Mouse (Mus musculus): ENCODE data around the gene Cfap299. TPM values are rescaled to one million over a fixed set of nuclear protein-coding genes. Genes with fewer than 3 reads are reported as not detected.

Cfap299 gene
- polyA plus RNA-seq, 1 experiment from 2014 or later, result not detected

DNA sequence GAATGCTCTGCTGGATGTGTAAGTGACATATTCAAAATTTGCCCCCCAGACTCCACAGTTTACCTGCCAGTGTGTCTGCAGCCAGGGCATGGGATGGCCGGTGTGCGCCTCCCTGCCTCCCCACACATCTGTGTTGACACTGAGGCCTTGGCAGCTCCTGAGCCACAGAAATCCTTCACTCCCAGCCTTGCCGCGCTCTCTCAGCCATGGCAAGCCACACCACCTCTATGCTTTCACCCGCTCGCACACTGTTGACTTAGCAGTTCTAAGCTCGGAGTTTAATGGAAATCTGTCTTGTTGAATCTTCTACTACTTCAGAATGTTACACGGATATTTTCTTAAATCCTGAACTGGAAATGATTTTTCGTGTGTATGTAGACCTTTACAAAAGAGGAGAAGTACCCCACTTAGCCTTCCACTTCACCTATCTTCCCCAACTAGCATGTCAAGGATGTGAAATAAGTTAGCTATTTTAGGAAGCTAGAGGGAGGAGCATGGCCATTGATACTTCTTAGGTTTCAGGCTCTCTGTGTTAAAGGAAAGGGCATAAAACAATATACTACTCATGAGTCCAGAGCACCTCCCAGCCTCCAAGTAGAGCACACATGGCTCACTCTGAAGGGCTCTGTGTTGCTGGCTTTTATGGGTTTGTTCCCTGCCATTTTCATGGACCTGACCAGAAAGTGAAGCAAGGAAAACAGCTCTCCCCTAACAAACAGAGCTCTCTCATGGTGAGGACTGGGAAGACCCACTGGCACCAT is 87.5 kb downstream of the Cfap299 start:
- Histone ChIP-seq H3K27me3 (ENCODE audit: control insufficient read depth, insufficient read depth, low read length) (no peaks in the 10 kb centered on the region), H3K9ac (ENCODE audit: low read depth, low read length) (no peak overlapping the region), H3K9me3 (replicated peaks; ENCODE audit: control insufficient read depth, low read length) (no peaks in the 10 kb centered on the region), H3K4me1 (ENCODE audit: control insufficient read depth, insufficient read depth, low read length) (no peaks in the 10 kb centered on the region), H3K27ac (ENCODE audit: low read depth, low read length) (no peak overlapping the region), H3K4me2 (no peak overlapping the region), H3K36me3 (ENCODE audit: control insufficient read depth, insufficient read depth, low read length) (no peaks in the 10 kb centered on the region), H3K4me3 (ENCODE audit: low read depth, low read length) (no peak overlapping the region)
- WGBS (ENCODE audit: insufficient replicate concordance), result 68% methylated on average over 9 of the region's 9 CpGs
- no peak for ATAC-seq (replicated peaks; ENCODE audit: insufficient number of reproducible peaks, low FRiP score, low TSS enrichment)

GRCm38 (mm10) chr5:98424965-98425364 is 95.9 kb downstream of the Cfap299 start:
- Histone ChIP-seq H3K4me2 (no peak overlapping the region), H3K36me3 (ENCODE audit: control insufficient read depth, insufficient read depth, low read length) (no peaks in the 10 kb centered on the region), H3K27me3 (ENCODE audit: control insufficient read depth, insufficient read depth, low read length) (no peaks in the 10 kb centered on the region), H3K27ac (ENCODE audit: low read depth, low read length) (no peak overlapping the region), H3K4me1 (ENCODE audit: control insufficient read depth, insufficient read depth, low read length) (no peaks in the 10 kb centered on the region), H3K4me3 (ENCODE audit: low read depth, low read length) (no peak overlapping the region), H3K9ac (ENCODE audit: low read depth, low read length) (no peak overlapping the region), H3K9me3 (replicated peaks; ENCODE audit: control insufficient read depth, low read length) (no peaks in the 10 kb centered on the region)
- no peak for ATAC-seq (replicated peaks; ENCODE audit: insufficient number of reproducible peaks, low FRiP score, low TSS enrichment)
- WGBS (ENCODE audit: insufficient replicate concordance), result 56% methylated on average over 1 of the region's 1 CpGs

DNA sequence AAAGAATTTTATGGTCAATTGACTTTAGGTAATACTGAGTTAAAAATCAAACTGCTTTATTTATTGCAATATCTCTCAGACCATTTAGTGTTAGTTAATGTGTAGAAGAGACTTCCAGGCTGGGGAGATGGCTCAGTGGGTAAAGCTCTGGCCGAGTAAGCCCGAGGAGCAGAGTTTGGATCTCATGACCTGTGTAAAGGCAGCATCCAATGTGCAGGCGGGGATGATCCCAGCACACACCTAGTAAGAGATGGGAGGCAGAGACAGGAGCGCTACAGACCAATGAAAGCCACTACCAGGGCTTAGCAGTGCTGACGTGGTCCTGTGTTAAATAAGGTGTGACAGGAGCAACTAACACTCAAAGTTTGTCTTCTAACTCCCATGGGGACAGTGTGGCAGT is 97.0 kb downstream of the Cfap299 start:
- Histone ChIP-seq H3K9ac (ENCODE audit: low read depth, low read length) (no peak overlapping the region), H3K36me3 (ENCODE audit: control insufficient read depth, insufficient read depth, low read length) (no peaks in the 10 kb centered on the region), H3K4me1 (ENCODE audit: control insufficient read depth, insufficient read depth, low read length) (no peaks in the 10 kb centered on the region), H3K9me3 (replicated peaks; ENCODE audit: control insufficient read depth, low read length) (no peaks in the 10 kb centered on the region), H3K4me2 (no peak overlapping the region), H3K27ac (ENCODE audit: low read depth, low read length) (no peak overlapping the region), H3K4me3 (ENCODE audit: low read depth, low read length) (no peak overlapping the region), H3K27me3 (ENCODE audit: control insufficient read depth, insufficient read depth, low read length) (no peaks in the 10 kb centered on the region)
- no peak for ATAC-seq (replicated peaks; ENCODE audit: insufficient number of reproducible peaks, low FRiP score, low TSS enrichment)
- WGBS (ENCODE audit: insufficient replicate concordance), result 86% methylated on average over 5 of the region's 5 CpGs

DNA sequence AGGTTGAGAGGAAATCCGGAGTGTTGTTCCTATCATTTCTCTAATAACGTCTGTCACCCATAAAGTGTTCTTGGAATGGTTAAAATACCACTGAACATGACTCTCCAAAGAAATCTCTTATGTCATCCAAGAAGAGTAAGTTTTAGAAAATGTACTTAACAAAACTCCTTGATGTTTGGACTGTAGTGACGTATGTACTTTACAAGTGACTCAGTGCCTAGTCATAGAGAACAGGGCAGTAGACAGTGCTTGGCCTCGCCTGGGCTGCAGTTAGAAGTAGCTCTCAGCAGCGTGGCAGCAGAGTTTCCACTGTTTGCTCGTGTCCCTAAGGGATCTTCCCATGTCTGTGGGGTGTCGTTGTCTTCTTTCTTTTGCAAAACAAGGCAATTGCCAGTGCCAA is 101.0 kb downstream of the Cfap299 start:
- H3K27ac ChIP-seq (ENCODE audit: low read depth, low read length), result no peak overlapping the region
- no peaks in the 10 kb centered on the region for H3K36me3 ChIP-seq (ENCODE audit: control insufficient read depth, insufficient read depth, low read length)
- no peaks in the 10 kb centered on the region for H3K9me3 ChIP-seq (replicated peaks; ENCODE audit: control insufficient read depth, low read length)
- H3K4me3 ChIP-seq (ENCODE audit: low read depth, low read length), result no peak overlapping the region
- H3K4me1 ChIP-seq (ENCODE audit: control insufficient read depth, insufficient read depth, low read length), result no peaks in the 10 kb centered on the region
- no peak overlapping the region for H3K4me2 ChIP-seq
- 69% methylated on average over 7 of the region's 7 CpGs for WGBS (ENCODE audit: insufficient replicate concordance)
- ATAC-seq (replicated peaks; ENCODE audit: insufficient number of reproducible peaks, low FRiP score, low TSS enrichment), result no peak
- H3K27me3 ChIP-seq (ENCODE audit: control insufficient read depth, insufficient read depth, low read length), result no peaks in the 10 kb centered on the region
- no peak overlapping the region for H3K9ac ChIP-seq (ENCODE audit: low read depth, low read length)

DNA sequence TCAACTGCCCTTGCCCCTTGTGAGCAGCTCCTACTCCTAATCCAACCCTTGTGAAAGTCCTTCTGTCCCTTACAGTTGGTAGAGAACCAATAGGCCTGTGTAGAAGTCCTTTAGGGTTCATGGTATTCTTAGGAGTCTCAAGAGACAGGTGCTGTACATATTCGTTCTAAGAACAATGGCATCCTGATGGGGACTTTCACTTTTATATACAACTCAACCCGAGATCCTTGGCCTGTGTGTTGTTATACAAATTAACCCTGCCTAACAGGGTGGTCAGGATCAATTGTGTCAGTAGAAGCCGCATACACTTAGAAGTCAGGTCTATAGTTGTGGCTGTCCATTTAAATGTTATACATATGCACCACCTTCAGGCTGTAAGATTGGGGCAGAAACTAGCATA is 109.6 kb downstream of the Cfap299 start:
- Histone ChIP-seq H3K9ac (ENCODE audit: low read depth, low read length) (no peak overlapping the region), H3K9me3 (replicated peaks; ENCODE audit: control insufficient read depth, low read length) (no peaks in the 10 kb centered on the region), H3K36me3 (ENCODE audit: control insufficient read depth, insufficient read depth, low read length) (no peaks in the 10 kb centered on the region), H3K27ac (ENCODE audit: low read depth, low read length) (no peak overlapping the region), H3K4me3 (ENCODE audit: low read depth, low read length) (no peak overlapping the region), H3K27me3 (ENCODE audit: control insufficient read depth, insufficient read depth, low read length) (no peaks in the 10 kb centered on the region), H3K4me2 (no peak overlapping the region), H3K4me1 (ENCODE audit: control insufficient read depth, insufficient read depth, low read length) (no peaks in the 10 kb centered on the region)
- 67% methylated on average over 3 of the region's 3 CpGs for WGBS (ENCODE audit: insufficient replicate concordance)
- no peak for ATAC-seq (replicated peaks; ENCODE audit: insufficient number of reproducible peaks, low FRiP score, low TSS enrichment)

DNA sequence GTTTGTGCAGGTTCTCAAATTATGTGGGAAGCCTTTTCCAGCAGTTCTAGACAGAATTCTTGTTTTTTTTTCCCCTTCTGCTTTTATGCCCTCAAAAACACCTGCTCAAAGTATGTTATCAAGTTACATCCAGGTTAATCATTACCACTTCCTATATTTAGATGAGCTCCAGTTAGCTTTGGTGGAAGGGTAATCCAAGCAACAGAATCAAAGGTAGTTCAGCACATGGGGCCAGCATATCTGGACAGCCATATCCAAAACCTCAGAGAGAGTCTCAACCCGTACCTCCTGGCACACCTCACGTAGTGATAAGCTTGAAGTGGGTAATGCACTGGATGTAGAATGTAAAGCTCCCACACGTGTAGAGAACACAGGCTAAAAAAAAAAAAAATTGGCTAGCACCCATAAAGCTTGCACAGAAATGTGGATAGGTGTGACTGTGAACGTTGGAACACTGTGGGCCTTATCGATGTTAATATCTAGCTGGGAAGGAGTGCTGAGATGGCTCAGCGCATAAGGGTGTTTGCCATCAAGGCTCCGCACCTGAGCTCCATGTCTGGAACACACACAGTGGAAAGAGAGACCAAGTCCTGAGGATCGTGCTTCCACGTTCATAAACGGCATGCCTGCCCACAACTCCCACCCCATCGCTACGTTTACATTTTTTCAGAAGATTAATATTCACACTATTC is 117.8 kb downstream of the Cfap299 start:
- Histone ChIP-seq H3K4me3 (ENCODE audit: low read depth, low read length) (no peak overlapping the region), H3K4me2 (no peak overlapping the region), H3K4me1 (ENCODE audit: control insufficient read depth, insufficient read depth, low read length) (no peaks in the 10 kb centered on the region), H3K27ac (ENCODE audit: low read depth, low read length) (no peak overlapping the region), H3K9ac (ENCODE audit: low read depth, low read length) (no peak overlapping the region), H3K27me3 (ENCODE audit: control insufficient read depth, insufficient read depth, low read length) (no peaks in the 10 kb centered on the region), H3K36me3 (ENCODE audit: control insufficient read depth, insufficient read depth, low read length) (no peaks in the 10 kb centered on the region), H3K9me3 (replicated peaks; ENCODE audit: control insufficient read depth, low read length) (no peaks in the 10 kb centered on the region)
- no peak for ATAC-seq (replicated peaks; ENCODE audit: insufficient number of reproducible peaks, low FRiP score, low TSS enrichment)
- WGBS (ENCODE audit: insufficient replicate concordance), result 85% methylated on average over 12 of the region's 12 CpGs

GRCm38 (mm10) chr5:98449873-98450272 is 120.8 kb downstream of the Cfap299 start:
- Histone ChIP-seq H3K9me3 (replicated peaks; ENCODE audit: control insufficient read depth, low read length) (no peaks in the 10 kb centered on the region), H3K4me1 (ENCODE audit: control insufficient read depth, insufficient read depth, low read length) (no peaks in the 10 kb centered on the region), H3K36me3 (ENCODE audit: control insufficient read depth, insufficient read depth, low read length) (no peaks in the 10 kb centered on the region), H3K27ac (ENCODE audit: low read depth, low read length) (no peak overlapping the region), H3K4me2 (no peak overlapping the region), H3K27me3 (ENCODE audit: control insufficient read depth, insufficient read depth, low read length) (no peaks in the 10 kb centered on the region), H3K9ac (ENCODE audit: low read depth, low read length) (no peak overlapping the region), H3K4me3 (ENCODE audit: low read depth, low read length) (no peak overlapping the region)
- ATAC-seq (replicated peaks; ENCODE audit: insufficient number of reproducible peaks, low FRiP score, low TSS enrichment), result no peak
- WGBS (ENCODE audit: insufficient replicate concordance), result 78% methylated on average over 2 of the region's 2 CpGs

- WGBS (ENCODE audit: insufficient replicate concordance), result 71% methylated on average over 4 of the region's 4 CpGs
- Histone ChIP-seq H3K4me2 (no peak overlapping the region), H3K9me3 (replicated peaks; ENCODE audit: control insufficient read depth, low read length) (no peaks in the 10 kb centered on the region), H3K4me1 (ENCODE audit: control insufficient read depth, insufficient read depth, low read length) (no peaks in the 10 kb centered on the region), H3K36me3 (ENCODE audit: control insufficient read depth, insufficient read depth, low read length) (no peaks in the 10 kb centered on the region), H3K9ac (ENCODE audit: low read depth, low read length) (no peak overlapping the region), H3K27ac (ENCODE audit: low read depth, low read length) (no peak overlapping the region), H3K4me3 (ENCODE audit: low read depth, low read length) (no peak overlapping the region), H3K27me3 (ENCODE audit: control insufficient read depth, insufficient read depth, low read length) (no peaks in the 10 kb centered on the region)
- no peak for ATAC-seq (replicated peaks; ENCODE audit: insufficient number of reproducible peaks, low FRiP score, low TSS enrichment)
Observed at GRCm38 (mm10) chr5:98466882-98467535, 137.9 kb downstream of the Cfap299 start.

Measured in heart, embryonic 11.5 days (tissue).